Mouse (Mus musculus): Measurements from ENCODE around the gene Def8. TPM values are rescaled to one million over a fixed set of nuclear protein-coding genes. Genes with fewer than 3 reads are reported as not detected.

The Def8 gene
- total and polyA plus RNA-seq, 3 experiments: 17.9 to 22.4 (median 19.9) TPM

DNA sequence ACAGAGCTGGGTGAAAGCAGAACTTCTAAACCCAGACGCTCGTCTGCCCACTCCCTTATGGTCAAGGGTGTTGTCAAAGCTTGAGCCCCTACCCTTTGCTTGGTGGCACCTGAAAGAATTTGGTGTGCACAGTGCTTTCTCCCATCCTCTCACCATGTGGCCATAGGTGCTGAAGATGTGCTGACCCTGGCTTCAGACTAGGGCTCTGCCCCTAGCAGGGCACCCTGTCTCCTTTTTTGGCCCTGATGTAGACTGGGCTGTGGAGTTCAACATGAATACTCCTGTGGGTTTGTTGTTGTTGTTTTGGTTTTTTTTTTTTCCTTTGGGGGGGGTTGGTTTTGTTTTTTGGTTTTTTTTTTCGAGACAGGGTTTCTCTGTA lies 557 bp upstream of the Def8 start:
- H3K27ac ChIP-seq (ENCODE audit: insufficient read depth, low read depth): no peak overlapping the region
- H3K4me3 ChIP-seq (replicated peaks in 1 of 3; ENCODE audit: low read depth in 2 of 3, low read length in 2 of 3, poor library complexity in 1 of 3): no peak overlapping the region
- H3K9ac ChIP-seq (ENCODE audit: insufficient read depth, low read depth): no peak overlapping the region
- in situ Hi-C loops (cut with MboI; ENCODE audit: low pct_ligation_motif_present, low pct_unique_long_range_greater_than_20kb, low sequenced_read_pairs): no loop called here
- H3K9me3 ChIP-seq (replicated peaks; ENCODE audit: low read length): peaks cover 22% of the 10 kb centered on the region
- DNase-seq (ENCODE audit: extremely low read depth): no peak
- dilution Hi-C loops (cut with MboI; ENCODE audit: extremely low pct_ligation_motif_present, extremely low pct_unique_long_range_greater_than_20kb, low sequenced_read_pairs): no loop called here
- peaks cover 7% of the 10 kb centered on the region for H3K79me2 ChIP-seq (replicated peaks; ENCODE audit: control insufficient read depth, extremely low read depth, insufficient read depth, poor library complexity, severe bottlenecking)
- no peak overlapping the region for H3K4me2 ChIP-seq (ENCODE audit: insufficient read depth, low read depth, poor library complexity, severe bottlenecking)
- TF ChIP-seq KAT2A (IDR thresholded peaks at IDR 0.05; ENCODE audit: insufficient replicate concordance, low read length) (no peak), USF1 (IDR thresholded peaks at IDR 0.05; ENCODE audit: low read depth, low read length) (no peak), TBP (conservative IDR thresholded peaks at IDR 0.05; ENCODE audit: low read depth, low read length) (no peak), ELF1 (IDR thresholded peaks at IDR 0.05; ENCODE audit: low read depth, low read length) (no peak), E2F4 (IDR thresholded peaks at IDR 0.05; ENCODE audit: insufficient replicate concordance, low read depth, low read length) (no peak)
- H3K36me3 ChIP-seq (replicated peaks in 1 of 2; ENCODE audit: control insufficient read depth in 1 of 2, insufficient read depth in 1 of 2, low read length in 1 of 2): peaks cover 16 to 17% of the 10 kb centered on the region in 2 experiments
- H3K4me1 ChIP-seq (ENCODE audit: control insufficient read depth in 1 of 2, insufficient read depth in 2 of 2): peaks cover 0 to 15% of the 10 kb centered on the region in 2 experiments; a peak in 2 of 4 replicates
- H3K27me3 ChIP-seq (replicated peaks): no peaks in the 10 kb centered on the region

DNA sequence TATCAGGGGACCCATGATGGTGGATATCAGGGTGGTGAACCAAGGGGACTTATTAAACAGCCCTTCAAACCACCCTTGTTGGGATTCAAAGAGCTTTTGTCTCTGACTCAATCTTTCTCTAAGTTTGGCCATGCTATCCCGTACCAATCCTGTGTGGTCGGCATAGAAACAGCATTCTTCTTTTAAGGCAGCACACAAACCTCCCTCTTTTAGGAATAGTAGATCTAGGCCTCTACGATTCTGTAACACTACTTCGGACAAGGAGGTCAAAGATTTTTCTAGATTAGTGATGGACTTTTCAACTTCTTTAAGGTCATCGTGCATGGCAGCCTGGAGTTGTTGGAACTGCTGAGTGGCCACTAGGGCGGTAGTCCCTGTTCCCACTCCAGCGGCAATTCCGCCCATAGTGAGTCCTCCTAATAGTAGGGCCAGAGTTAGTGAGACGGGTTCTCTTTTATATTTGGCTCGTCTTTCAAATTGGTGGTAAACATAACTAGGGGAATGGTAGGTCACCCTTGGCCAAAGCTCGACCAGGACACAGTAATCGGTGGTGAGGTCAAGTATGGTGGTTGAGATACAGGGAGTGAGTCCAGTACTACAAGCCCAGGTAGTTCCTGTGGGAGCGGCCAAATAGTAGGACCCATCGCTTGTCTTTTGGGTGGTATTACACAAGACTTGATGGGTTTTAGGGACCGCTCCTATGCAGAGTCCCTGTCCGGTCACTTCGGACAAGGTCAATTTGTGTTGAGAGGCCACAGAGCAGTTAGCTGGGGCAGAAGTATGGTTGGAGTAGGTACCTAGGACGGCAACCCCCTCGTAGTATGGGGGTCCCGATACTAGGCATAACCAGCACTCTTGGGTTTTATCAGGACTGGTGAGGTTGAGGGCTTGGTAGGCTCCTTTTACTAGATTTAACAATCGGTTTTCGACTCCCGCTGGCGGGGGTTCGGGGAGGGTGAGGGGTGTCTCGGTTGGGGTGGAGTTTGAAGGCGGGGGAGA lies 3.5 kb downstream of the Def8 start:
- peak; percentile 85 for DNase-seq (ENCODE audit: extremely low read depth)
- H3K36me3 ChIP-seq (replicated peaks in 1 of 2; ENCODE audit: control insufficient read depth in 1 of 2, insufficient read depth in 1 of 2, low read length in 1 of 2): peaks cover 37 to 42% of the 10 kb centered on the region in 2 experiments
- H3K4me2 ChIP-seq (ENCODE audit: insufficient read depth, low read depth, poor library complexity, severe bottlenecking): peak overlapping the region; percentile 29
- dilution Hi-C loops (cut with MboI; ENCODE audit: extremely low pct_ligation_motif_present, extremely low pct_unique_long_range_greater_than_20kb, low sequenced_read_pairs): no loop called here
- in situ Hi-C loops (cut with MboI; ENCODE audit: low pct_ligation_motif_present, low pct_unique_long_range_greater_than_20kb, low sequenced_read_pairs): no loop called here
- peaks cover 21% of the 10 kb centered on the region for H3K79me2 ChIP-seq (replicated peaks; ENCODE audit: control insufficient read depth, extremely low read depth, insufficient read depth, poor library complexity, severe bottlenecking)
- no peaks in the 10 kb centered on the region for H3K4me1 ChIP-seq (ENCODE audit: control insufficient read depth in 1 of 2, insufficient read depth in 2 of 2)
- peak overlapping the region; percentile 87 for H3K9ac ChIP-seq (ENCODE audit: insufficient read depth, low read depth)
- H3K27ac ChIP-seq (ENCODE audit: insufficient read depth, low read depth): peak overlapping the region; percentile 94
- no peaks in the 10 kb centered on the region for H3K27me3 ChIP-seq (replicated peaks)
- H3K4me3 ChIP-seq (replicated peaks in 1 of 3; ENCODE audit: low read depth in 2 of 3, low read length in 2 of 3, poor library complexity in 1 of 3): peak overlapping the region; percentile 43 to 58 (median 47)
- peaks cover 48% of the 10 kb centered on the region for H3K9me3 ChIP-seq (replicated peaks; ENCODE audit: low read length)
- TF ChIP-seq CTCF (conservative IDR thresholded peaks at IDR 0.05 in 1 of 2, IDR thresholded peaks at IDR 0.05 in 1 of 2; ENCODE audit: low read depth in 2 of 2, low read length in 2 of 2) (no peak; a peak in 1 of 4 replicates), JUND (conservative IDR thresholded peaks at IDR 0.05; ENCODE audit: low read depth, low read length) (no peak), MAX (IDR thresholded peaks at IDR 0.05; ENCODE audit: low read length) (no peak; the same call in 1 of the 2 replicates), POLR2AphosphoS2 (IDR thresholded peaks at IDR 0.05; ENCODE audit: low read depth, low read length) (peak; percentile 89), RCOR1 (conservative IDR thresholded peaks at IDR 0.05; ENCODE audit: low read depth, low read length) (peak; percentile 71; the same call in 1 of the 2 replicates), MAZ (IDR thresholded peaks at IDR 0.05; ENCODE audit: low read depth, low read length) (peak; percentile 11), ETS1 (conservative IDR thresholded peaks at IDR 0.05; ENCODE audit: low read depth, low read length) (no peak; the same call in 1 of the 2 replicates), MEF2A (IDR thresholded peaks at IDR 0.05; ENCODE audit: borderline replicate concordance, low read depth, low read length) (no peak; the same call in 1 of the 2 replicates), MAFK (IDR thresholded peaks at IDR 0.05; ENCODE audit: insufficient replicate concordance, low read length) (peak; percentile 79), CHD1 (IDR thresholded peaks at IDR 0.05; ENCODE audit: low read depth, low read length) (peak; percentile 98; the same call in 1 of the 2 replicates), USF2 (conservative IDR thresholded peaks at IDR 0.05; ENCODE audit: low read depth, low read length) (peak; percentile 29), ZMIZ1 (IDR thresholded peaks at IDR 0.05; ENCODE audit: low read depth, low read length) (peak; percentile 98), IRF4 (IDR thresholded peaks at IDR 0.05; ENCODE audit: low read depth, low read length) (peak; percentile 69), ZKSCAN1 (IDR thresholded peaks at IDR 0.05; ENCODE audit: borderline replicate concordance, low read depth, low read length) (no peak), HCFC1 (IDR thresholded peaks at IDR 0.05; ENCODE audit: low read depth, low read length) (0 out of 2 replicates have a peak, but pooled peaks have one; percentile 48), KAT2A (IDR thresholded peaks at IDR 0.05; ENCODE audit: insufficient replicate concordance, low read length) (peak; percentile 51), PAX5 (IDR thresholded peaks at IDR 0.05; ENCODE audit: low read length) (no peak), RAD21 (IDR thresholded peaks at IDR 0.05; ENCODE audit: low read depth, low read length) (no peak; the same call in 1 of the 2 replicates), POLR2A (IDR thresholded peaks at IDR 0.05; ENCODE audit: low read depth, low read length) (peak; percentile 88), NRF1 (IDR thresholded peaks at IDR 0.05; ENCODE audit: low read depth, low read length) (peak; percentile 51; the same call in 1 of the 2 replicates), ELF1 (IDR thresholded peaks at IDR 0.05; ENCODE audit: low read depth, low read length) (peak; percentile 20), BHLHE40 (IDR thresholded peaks at IDR 0.05; ENCODE audit: low read depth, low read length) (no peak; the same call in 1 of the 2 replicates), E2F4 (IDR thresholded peaks at IDR 0.05; ENCODE audit: insufficient replicate concordance, low read depth, low read length) (no peak; the same call in 1 of the 2 replicates), ZNF384 (IDR thresholded peaks at IDR 0.05; ENCODE audit: low read depth, low read length) (no peak), USF1 (IDR thresholded peaks at IDR 0.05; ENCODE audit: low read depth, low read length) (no peak), SMC3 (IDR thresholded peaks at IDR 0.05; ENCODE audit: low read depth, low read length) (peak; percentile 5; the same call in 1 of the 2 replicates), EP300 (IDR thresholded peaks at IDR 0.05; ENCODE audit: low read length) (no peak), SIN3A (IDR thresholded peaks at IDR 0.05; ENCODE audit: low read length) (no peak; the same call in 1 of the 2 replicates)
